Mouse (Mus musculus): ENCODE data around the gene Fbxw24. TPM values are rescaled to one million over a fixed set of nuclear protein-coding genes. Genes with fewer than 3 reads are reported as not detected.

Gene Fbxw24
- polyA plus RNA-seq, 1 experiment from 2014 or later, result not detected

Other genes starting within 250 kb of the Fbxw24 start
- not detected in 2 replicates for gene Fbxw22, start 221.8 kb downstream of the Fbxw24 start, polyA plus RNA-seq (2015; fragmentation: Nextera tagmentation; extraction: Ambion mirVana)
- gene Fbxw16, start 176.9 kb downstream of the Fbxw24 start, polyA plus RNA-seq (2015; fragmentation: Nextera tagmentation; extraction: Ambion mirVana), result not detected in 2 replicates
- not detected in 2 replicates for gene Fbxw19, start 130.2 kb downstream of the Fbxw24 start, polyA plus RNA-seq (2015; fragmentation: Nextera tagmentation; extraction: Ambion mirVana)
- gene Fbxw15, start 57.8 kb downstream of the Fbxw24 start, polyA plus RNA-seq (2015; fragmentation: Nextera tagmentation; extraction: Ambion mirVana), result not detected in 2 replicates
- not detected in 2 replicates for gene Fbxw25, start 38.6 kb upstream of the Fbxw24 start, polyA plus RNA-seq (2015; fragmentation: Nextera tagmentation; extraction: Ambion mirVana)
- gene Fbxw18, start 76.6 kb upstream of the Fbxw24 start, polyA plus RNA-seq (2015; fragmentation: Nextera tagmentation; extraction: Ambion mirVana), result not detected in 2 replicates
- not detected in 2 replicates for gene Fbxw26, start 120.0 kb upstream of the Fbxw24 start, polyA plus RNA-seq (2015; fragmentation: Nextera tagmentation; extraction: Ambion mirVana)
- not detected in 2 replicates for gene Fbxw27, start 164.6 kb upstream of the Fbxw24 start, polyA plus RNA-seq (2015; fragmentation: Nextera tagmentation; extraction: Ambion mirVana)
- not detected in 2 replicates for gene Spink8, start 186.2 kb upstream of the Fbxw24 start, polyA plus RNA-seq (2015; fragmentation: Nextera tagmentation; extraction: Ambion mirVana)
- gene Nme6, start 206.7 kb upstream of the Fbxw24 start, polyA plus RNA-seq (2015; fragmentation: Nextera tagmentation; extraction: Ambion mirVana), result 60.1 and 68.4 TPM in 2 replicates
- gene Camp, start 223.6 kb upstream of the Fbxw24 start, polyA plus RNA-seq (2015; fragmentation: Nextera tagmentation; extraction: Ambion mirVana), result 0.57 TPM in 1 of 2 replicates, not detected in the other
- 16.1 and 20.1 TPM in 2 replicates for gene Cdc25a, start 249.5 kb upstream of the Fbxw24 start, polyA plus RNA-seq (2015; fragmentation: Nextera tagmentation; extraction: Ambion mirVana)

Measured in forebrain, embryonic 16.5 days (tissue).